Mouse (Mus musculus) heart, embryonic 11.5 days (tissue): ENCODE measurements at regions not wholly inside any gene's neighbourhood (a gene's known extent, or its start where the extent isn't known, plus 50 kb on each side); places are given as distances from the start of the nearest gene placed in this dataset.

ENCODE experiments used
- ATAC-seq: fragments of 200-750 bp; cut with Nextera tagmentation; replicated peaks from 2 replicates; pipeline ENCODE4 v1.8.0; 2017; ENCODE audit warnings: moderate library complexity; ENCODE audit not compliant: insufficient number of reproducible peaks, low FRiP score, low TSS enrichment
- H3K27ac ChIP-seq: fragments of 300-500 bp; sonication (generic); 2 replicates; pipeline ENCODE4 v1.5.1; 2014; ENCODE audit warnings: mild to moderate bottlenecking, low read depth, low read length
- H3K27me3 ChIP-seq: fragments of 300-500 bp; sonication (generic); 2 replicates; pipeline ENCODE4 v1.6.1; 2014; ENCODE audit warnings: mild to moderate bottlenecking, low read length, mixed read lengths; ENCODE audit not compliant: control insufficient read depth, insufficient read depth
- H3K36me3 ChIP-seq: fragments of 300-500 bp; sonication (generic); 2 replicates; pipeline ENCODE4 v1.6.1; 2014; ENCODE audit warnings: mild to moderate bottlenecking, low read length, moderate library complexity, mixed read lengths; ENCODE audit not compliant: control insufficient read depth, insufficient read depth
- H3K4me1 ChIP-seq: fragments of 300-500 bp; sonication (generic); 2 replicates; pipeline ENCODE4 v1.6.1; 2014; ENCODE audit warnings: low read length; ENCODE audit not compliant: control insufficient read depth, insufficient read depth
- H3K4me2 ChIP-seq: fragments of 300-500 bp; sonication (generic); 2 replicates; pipeline ENCODE4 v1.6.1; 2014; ENCODE audit warnings: mild to moderate bottlenecking, moderate library complexity
- H3K4me3 ChIP-seq: fragments of 300-500 bp; sonication (generic); 2 replicates; pipeline ENCODE4 v1.5.1; 2014; ENCODE audit warnings: low read depth, low read length
- H3K9ac ChIP-seq: fragments of 300-500 bp; sonication (generic); 2 replicates; pipeline ENCODE4 v1.6.1; 2014; ENCODE audit warnings: mild to moderate bottlenecking, low read depth, low read length, moderate library complexity
- H3K9me3 ChIP-seq: fragments of 300-500 bp; sonication (generic); replicated peaks from 2 replicates; pipeline ENCODE4 v1.6.1; 2016; ENCODE audit warnings: low read length; ENCODE audit not compliant: control insufficient read depth
- WGBS: fragments of 180-500 bp; shearing (Covaris S2); extraction: QIAGEN DNeasy Blood & Tissue Kit; methylation state at CpG from one replicate; pipeline ENCODE4 v1.1.7; 2014; ENCODE audit not compliant: insufficient replicate concordance; 5-methylcytosine and 5-hydroxymethylcytosine counted together

DNA sequence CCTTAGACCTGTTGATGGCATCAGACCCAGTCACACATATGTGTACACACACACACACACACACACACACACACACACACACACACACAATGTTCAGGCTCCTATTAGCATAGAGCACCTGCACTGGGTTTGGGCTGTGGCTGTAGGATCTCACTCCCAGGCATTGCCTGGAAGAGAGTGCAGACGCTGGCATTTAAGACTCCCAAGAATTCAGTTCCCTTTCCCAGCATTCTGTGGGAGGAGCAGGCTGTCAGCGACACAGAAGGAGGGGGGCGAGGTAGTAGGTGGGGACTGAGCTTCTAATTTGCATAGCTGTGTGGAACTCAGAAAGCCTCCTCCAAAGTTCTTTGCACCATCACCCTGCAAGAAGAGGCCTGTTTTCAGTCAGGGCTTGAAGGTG, 374.2 kb upstream of the Fam49b start:
- Histone ChIP-seq H3K27me3 (no peaks in the 10 kb centered on the region), H3K9me3 (no peaks in the 10 kb centered on the region), H3K9ac (no peak overlapping the region), H3K36me3 (no peaks in the 10 kb centered on the region), H3K4me1 (0 out of 2 replicates have a peak, but pooled peaks cover 3% of the 10 kb centered on the region), H3K27ac (no peak overlapping the region), H3K4me2 (no peak overlapping the region), H3K4me3 (no peak overlapping the region)
- no peak for ATAC-seq
- WGBS = 0% methylated on average over 3 of the region's 3 CpGs

DNA sequence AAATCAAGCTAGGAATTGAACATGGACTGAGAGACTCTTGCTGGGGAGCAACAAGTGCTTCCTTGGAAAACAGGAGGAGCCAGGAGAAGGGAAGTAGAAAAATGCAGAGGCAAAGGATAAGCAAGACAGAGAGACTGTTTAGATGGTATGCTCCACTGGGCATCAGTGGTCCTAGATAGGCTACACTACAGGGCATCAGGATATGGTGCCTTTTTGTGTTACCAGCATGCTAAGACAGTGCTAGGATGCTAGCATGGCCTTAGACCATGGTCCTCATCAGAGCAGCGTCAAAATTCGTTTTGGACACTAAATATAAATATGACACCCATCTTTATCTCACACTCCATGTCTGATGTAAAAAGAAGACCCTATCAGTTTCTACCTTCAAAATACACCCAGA, 374.6 kb upstream of the Fam49b start:
- H3K27ac ChIP-seq = no peak overlapping the region
- no peak overlapping the region for H3K4me2 ChIP-seq
- H3K27me3 ChIP-seq = no peaks in the 10 kb centered on the region
- no peak for ATAC-seq
- no peaks in the 10 kb centered on the region for H3K9me3 ChIP-seq
- no peak overlapping the region for H3K4me3 ChIP-seq
- no peak overlapping the region for H3K9ac ChIP-seq
- WGBS = 71% methylated on average over 2 of the region's 2 CpGs
- H3K36me3 ChIP-seq = no peaks in the 10 kb centered on the region
- 0 out of 2 replicates have a peak, but pooled peaks cover 3% of the 10 kb centered on the region for H3K4me1 ChIP-seq

DNA sequence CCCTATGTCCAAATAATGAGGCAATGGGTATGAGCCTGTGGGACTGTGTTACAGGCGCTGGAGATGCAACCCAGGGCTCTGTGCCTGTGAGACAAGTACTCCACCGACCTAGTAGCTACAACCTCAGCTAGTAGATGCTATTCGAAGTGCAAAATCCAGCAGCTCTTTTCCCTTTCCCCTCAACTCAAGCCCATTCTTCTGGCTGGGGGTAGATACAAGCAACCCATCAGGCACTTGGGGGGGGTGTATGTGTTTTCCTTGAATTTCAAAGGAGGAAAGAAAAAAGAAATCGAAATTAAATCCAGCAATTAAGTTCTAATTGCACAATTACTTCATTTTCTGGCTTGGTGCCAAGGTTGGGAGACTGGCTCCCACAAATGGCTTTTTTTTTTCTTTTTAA, 372.4 kb upstream of the Gm21798 start:
- WGBS = 62% methylated on average over 4 of the region's 4 CpGs
- Histone ChIP-seq H3K27me3 (no peaks in the 10 kb centered on the region), H3K4me3 (no peak overlapping the region), H3K4me2 (no peak overlapping the region), H3K27ac (no peak overlapping the region), H3K9me3 (no peaks in the 10 kb centered on the region), H3K4me1 (no peaks in the 10 kb centered on the region), H3K36me3 (no peaks in the 10 kb centered on the region), H3K9ac (no peak overlapping the region)
- no peak for ATAC-seq

DNA sequence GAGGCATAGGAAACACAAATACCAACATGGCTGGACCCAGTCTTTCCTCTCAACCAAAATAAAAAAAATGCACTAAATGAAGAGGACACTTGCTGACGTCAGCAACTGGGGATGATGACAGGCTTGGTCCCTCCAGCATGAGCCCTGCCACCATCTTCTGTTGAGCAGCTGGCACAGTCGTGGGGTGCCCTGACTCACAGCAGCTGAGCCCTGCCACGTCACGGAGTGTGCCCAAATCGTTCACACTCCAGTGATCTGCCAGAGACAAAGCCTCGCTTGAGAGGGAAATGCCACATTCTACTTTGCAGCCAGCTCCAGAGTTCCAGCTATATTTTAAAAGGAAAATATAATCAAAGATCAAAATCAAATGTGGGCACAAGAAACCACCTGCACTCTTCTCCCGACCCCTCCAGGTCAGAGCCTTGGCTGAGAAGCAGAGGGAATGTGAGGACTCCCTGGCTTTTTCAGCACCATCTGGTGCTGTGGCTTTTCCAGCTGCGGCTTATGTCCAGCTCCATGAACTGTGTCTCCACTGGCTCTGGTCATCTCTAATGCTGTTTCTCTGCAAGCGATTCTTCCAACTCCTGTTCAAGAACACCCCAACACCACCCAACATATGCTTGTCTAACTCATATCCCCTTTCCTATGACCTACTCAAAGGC, 371.0 kb upstream of the Gm21798 start:
- no peak overlapping the region for H3K4me2 ChIP-seq
- no peak for ATAC-seq
- no peaks in the 10 kb centered on the region for H3K4me1 ChIP-seq
- no peak overlapping the region for H3K9ac ChIP-seq
- H3K4me3 ChIP-seq = no peak overlapping the region
- H3K9me3 ChIP-seq = no peaks in the 10 kb centered on the region
- H3K27ac ChIP-seq = no peak overlapping the region
- H3K36me3 ChIP-seq = no peaks in the 10 kb centered on the region
- H3K27me3 ChIP-seq = no peaks in the 10 kb centered on the region
- WGBS = 78% methylated on average over 9 of the region's 9 CpGs

DNA sequence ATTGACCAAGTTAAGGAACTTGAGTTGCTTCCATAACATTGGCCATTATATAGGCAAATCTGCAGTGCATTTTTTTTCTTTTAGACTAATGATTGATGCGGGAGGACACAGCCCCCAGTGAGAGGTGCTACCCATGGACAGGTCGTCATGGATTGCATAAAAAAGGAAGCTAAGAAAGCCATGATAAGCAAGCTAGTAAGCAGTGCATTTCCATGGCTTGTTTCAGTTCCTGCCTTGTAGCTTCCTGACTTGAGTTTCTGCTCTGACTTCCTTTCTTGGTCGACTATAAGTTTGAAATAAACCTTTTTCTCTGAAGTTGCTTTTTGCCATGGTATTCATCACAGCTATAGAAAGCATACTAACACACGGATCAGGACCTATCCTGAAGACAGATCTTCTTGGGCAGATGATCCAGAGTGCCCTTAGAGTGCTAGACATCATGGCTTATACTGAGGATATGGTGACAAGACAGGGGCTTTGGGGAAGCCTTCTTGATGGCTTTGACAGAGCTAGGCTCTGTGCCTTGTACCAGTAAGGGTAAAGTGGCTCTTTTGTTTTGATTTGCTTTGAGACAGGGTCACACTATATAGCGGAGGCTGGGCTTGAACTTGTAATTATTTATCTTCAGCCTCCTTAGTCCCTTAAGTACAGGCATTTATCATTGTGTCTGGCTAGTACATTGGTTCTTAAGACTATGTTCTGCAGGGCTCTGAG, 370.1 kb upstream of the Gm21798 start:
- no peak for ATAC-seq
- WGBS = 64% methylated on average over 5 of the region's 5 CpGs
- Histone ChIP-seq H3K9me3 (no peaks in the 10 kb centered on the region), H3K27ac (no peak overlapping the region), H3K4me1 (no peaks in the 10 kb centered on the region), H3K27me3 (no peaks in the 10 kb centered on the region), H3K9ac (no peak overlapping the region), H3K4me2 (no peak overlapping the region), H3K4me3 (no peak overlapping the region), H3K36me3 (no peaks in the 10 kb centered on the region)

DNA sequence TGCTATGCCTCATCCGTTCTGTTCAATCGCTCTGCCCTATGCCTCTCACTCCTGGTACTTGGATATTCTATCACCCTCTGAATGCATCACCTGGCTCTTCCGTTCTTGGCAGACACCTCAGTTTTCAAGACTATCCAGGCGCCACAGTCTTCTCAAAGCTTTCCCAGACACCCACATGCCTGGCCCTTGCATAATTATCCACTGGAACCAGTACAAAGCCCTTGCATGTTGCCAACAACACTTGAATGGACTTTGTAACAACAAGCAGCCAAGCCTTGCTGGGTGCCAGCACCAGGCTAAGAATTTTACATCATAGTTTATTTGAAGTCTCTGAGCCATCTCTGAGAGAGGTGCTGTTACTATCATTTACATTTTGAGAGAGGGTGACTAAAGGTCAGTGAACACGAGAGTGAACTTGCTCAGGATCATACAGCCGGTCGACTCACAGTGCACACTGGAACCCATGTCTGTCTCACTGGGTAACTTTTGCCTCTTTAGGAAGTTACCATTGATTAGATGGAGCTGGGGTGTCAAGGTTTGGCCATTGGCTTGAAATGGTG, 368.8 kb upstream of the Gm21798 start:
- no peaks in the 10 kb centered on the region for H3K4me1 ChIP-seq
- 86% methylated on average over 7 of the region's 7 CpGs for WGBS
- H3K4me3 ChIP-seq = no peak overlapping the region
- H3K9ac ChIP-seq = no peak overlapping the region
- no peaks in the 10 kb centered on the region for H3K27me3 ChIP-seq
- no peak overlapping the region for H3K4me2 ChIP-seq
- no peaks in the 10 kb centered on the region for H3K9me3 ChIP-seq
- no peak for ATAC-seq
- no peaks in the 10 kb centered on the region for H3K36me3 ChIP-seq
- H3K27ac ChIP-seq = no peak overlapping the region

DNA sequence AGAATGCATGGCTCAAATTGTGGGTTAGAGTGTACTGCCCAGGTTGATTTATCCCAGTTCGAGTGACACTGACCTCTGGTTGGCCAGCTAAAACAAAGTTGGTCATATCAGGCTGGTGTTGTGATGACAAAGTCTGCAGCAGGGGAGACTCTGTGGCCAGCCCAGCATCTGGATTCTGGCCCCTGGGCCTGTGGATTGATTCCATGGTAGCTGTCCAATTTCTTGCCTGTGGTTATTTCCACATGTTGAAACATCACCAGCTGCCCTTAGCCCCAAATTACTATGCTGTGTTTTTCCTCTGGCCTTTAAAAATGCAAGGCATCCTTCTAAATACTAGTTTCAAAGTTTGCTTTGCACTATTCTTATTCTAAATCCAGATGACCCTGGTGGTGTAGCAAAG, 346.8 kb upstream of the Gm21798 start:
- no peak for ATAC-seq
- H3K27me3 ChIP-seq = no peaks in the 10 kb centered on the region
- no peak overlapping the region for H3K9ac ChIP-seq
- 66% methylated on average over 1 of the region's 1 CpGs for WGBS
- no peaks in the 10 kb centered on the region for H3K4me1 ChIP-seq
- H3K9me3 ChIP-seq = no peaks in the 10 kb centered on the region
- no peak overlapping the region for H3K27ac ChIP-seq
- no peaks in the 10 kb centered on the region for H3K36me3 ChIP-seq
- no peak overlapping the region for H3K4me3 ChIP-seq
- no peak overlapping the region for H3K4me2 ChIP-seq

DNA sequence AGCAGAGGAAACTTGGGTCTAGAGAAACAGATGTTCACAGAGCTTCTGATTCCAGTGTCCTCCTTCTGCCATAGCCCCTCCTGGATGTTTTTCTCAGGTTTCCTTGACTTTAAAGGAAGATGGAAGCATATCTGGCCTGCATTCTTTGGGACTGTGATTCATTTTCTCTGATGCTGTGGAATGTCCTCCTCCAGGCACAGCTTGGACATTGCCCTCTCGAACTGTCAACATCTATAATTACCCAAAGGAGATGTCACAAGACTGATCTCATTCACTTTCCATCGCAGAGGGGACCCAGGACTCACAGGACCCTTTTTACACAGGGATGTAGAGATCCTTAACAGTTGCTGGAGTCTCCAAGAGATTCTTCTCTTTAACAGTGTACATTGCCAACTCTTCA, 345.9 kb upstream of the Gm21798 start:
- WGBS = 32% methylated on average over 2 of the region's 2 CpGs
- H3K27ac ChIP-seq = no peak overlapping the region
- no peaks in the 10 kb centered on the region for H3K4me1 ChIP-seq
- no peak overlapping the region for H3K9ac ChIP-seq
- no peak overlapping the region for H3K4me2 ChIP-seq
- H3K4me3 ChIP-seq = no peak overlapping the region
- no peaks in the 10 kb centered on the region for H3K9me3 ChIP-seq
- ATAC-seq = no peak
- H3K36me3 ChIP-seq = no peaks in the 10 kb centered on the region
- H3K27me3 ChIP-seq = no peaks in the 10 kb centered on the region

DNA sequence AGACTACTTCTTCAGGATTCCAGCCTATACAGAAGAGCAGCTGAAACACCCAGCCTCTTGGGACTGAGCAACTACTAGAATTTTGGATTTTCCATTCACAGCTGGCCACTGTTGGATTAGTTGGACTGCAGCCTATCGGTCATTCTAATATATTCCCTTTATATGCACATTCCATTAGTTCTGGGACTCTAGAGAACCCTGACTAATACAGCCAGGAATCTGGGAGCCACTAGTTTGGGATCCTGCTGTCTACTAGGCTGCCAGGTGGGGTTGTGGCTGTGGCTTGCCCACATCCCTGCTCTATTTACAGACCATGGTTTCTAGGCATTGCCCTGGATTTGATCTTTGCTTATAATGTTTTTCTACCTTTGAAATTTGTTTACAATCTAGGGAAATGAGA, 343.3 kb upstream of the Gm21798 start:
- WGBS = 80% methylated on average over 1 of the region's 1 CpGs

More for the DNA sequence above, 343.3 kb upstream of the Gm21798 start:
- no peaks in the 10 kb centered on the region for H3K36me3 ChIP-seq
- no peak overlapping the region for H3K4me3 ChIP-seq
- no peak overlapping the region for H3K9ac ChIP-seq
- H3K27me3 ChIP-seq = no peaks in the 10 kb centered on the region
- H3K4me1 ChIP-seq = no peaks in the 10 kb centered on the region
- no peak overlapping the region for H3K4me2 ChIP-seq
- no peaks in the 10 kb centered on the region for H3K9me3 ChIP-seq
- H3K27ac ChIP-seq = no peak overlapping the region
- ATAC-seq = no peak
